Mouse (Mus musculus) olfactory bulb, adult 2 months (tissue): ENCODE results near the gene Nufip1.

ENCODE experiments used
- CTCF ChIP-seq: fragments of 200-500 bp; IDR thresholded peaks from 2 replicates; pipeline ENCODE4 v1.5.1; 2012; ENCODE audit warnings: low read depth, mild to moderate bottlenecking, low read length, moderate library complexity; ENCODE audit not compliant: insufficient read depth
- POLR2A ChIP-seq: fragments of 200-500 bp; IDR thresholded peaks from 2 replicates; pipeline ENCODE4 v1.6.1; 2012; ENCODE audit warnings: mild to moderate bottlenecking, low read depth, low read length, moderate library complexity; ENCODE audit not compliant: insufficient read depth

GRCm38 (mm10) chr14:76177230-76177629 lies 66.5 kb downstream of the Nufip1 start:
- TF ChIP-seq CTCF (no peak), POLR2A (no peak)
